Mouse (Mus musculus): ENCODE data around the gene Birc5.

DNA sequence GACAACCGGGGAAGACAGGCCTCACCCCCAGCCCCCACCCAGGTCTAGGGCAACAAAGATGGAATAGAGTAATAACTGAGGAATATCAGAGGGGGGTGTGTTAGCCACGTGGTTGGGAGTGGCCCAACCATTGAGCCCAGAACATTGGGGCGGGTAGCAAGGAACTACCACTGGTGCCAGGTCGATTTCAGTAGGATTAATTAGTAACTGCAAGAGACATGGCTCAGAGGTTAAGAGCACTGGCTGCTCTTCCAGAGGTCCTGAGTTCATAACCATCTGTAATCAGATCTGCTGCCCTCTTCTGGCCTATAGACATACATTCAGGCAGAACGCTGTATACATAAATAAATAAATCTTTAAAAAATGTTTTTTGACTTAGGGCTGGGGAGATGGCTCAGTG lies 2.4 kb upstream of the Birc5 start:
- TF ChIP-seq GATA1 (IDR thresholded peaks at IDR 0.05; ENCODE audit: low read length): no peak
- no peak for TF ChIP-seq TAL1 (IDR thresholded peaks at IDR 0.05; ENCODE audit: low read length)
